Mouse (Mus musculus): Measurements from ENCODE around the gene Nup155. TPM values are rescaled to one million over a fixed set of nuclear protein-coding genes. Genes with fewer than 3 reads are reported as not detected.

The Nup155 gene
- total RNA-seq, 1 experiment from 2014 or later: 29.6 TPM

DNA sequence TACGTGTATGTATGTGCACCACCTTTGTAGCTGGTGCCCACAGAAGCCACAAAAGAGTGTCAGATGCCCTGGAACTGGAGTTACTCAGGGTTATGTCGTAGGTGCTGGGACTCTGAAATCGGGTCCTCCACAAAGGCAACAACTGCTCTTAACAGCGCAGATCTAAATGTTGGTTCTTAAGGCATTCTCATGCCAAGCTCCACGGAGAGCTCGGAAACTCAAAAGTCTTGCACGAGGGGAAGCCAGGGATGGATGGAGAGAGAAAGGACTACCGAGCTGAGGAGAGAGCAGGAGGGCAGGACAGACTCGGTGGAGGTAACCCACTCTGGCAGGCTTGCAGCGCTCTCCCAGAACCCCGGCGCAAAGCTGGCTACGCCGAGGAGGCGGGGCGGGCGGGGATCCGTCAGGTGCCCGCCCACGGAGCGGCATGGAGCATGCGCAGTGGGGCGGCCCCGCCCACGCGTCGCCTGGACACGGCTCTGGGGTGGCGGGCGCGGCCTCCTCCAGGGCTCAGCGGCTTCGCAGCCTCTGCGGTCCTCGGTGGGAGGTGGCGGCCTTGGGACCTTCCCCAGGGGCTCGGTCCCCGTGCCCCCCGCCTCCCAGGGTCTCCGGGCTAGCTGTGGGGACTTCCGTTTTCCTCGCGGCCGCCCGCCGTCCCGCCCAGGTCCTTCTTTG is 59.7 kb downstream of the Nup155 start, which contains the start of gene Cplane1:
Gene Cplane1 (plus strand): TSS at position 516 of the 675 bp plus-strand sequence.
- peak; percentile 84 for ATAC-seq (replicated peaks; ENCODE audit: insufficient number of reproducible peaks, low FRiP score, low TSS enrichment, poor library complexity, severe bottlenecking)

DNA sequence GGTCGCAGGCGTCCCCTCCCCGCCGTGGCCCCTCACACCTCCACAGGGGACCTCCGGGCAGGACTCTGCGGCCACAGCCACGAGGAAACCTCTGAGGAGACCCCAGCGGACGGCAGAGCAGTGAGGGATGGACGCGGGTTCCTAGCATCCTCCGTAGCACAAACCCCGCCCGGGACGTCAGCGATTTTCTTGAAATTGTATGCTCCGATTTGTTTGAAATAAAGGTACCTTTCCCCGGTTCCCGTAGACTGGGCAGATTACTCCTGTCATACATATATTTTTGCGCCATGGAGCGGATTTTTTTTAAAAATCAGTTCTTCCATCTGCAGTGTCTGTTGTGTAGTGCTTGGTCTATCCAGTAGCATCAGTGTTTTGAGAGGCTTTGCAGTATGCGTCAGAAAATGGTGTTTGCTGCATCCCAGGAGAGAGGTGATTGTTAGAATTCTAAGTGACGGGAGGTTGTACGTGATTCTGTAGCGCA is 60.2 kb downstream of the Nup155 start:
- ATAC-seq (replicated peaks; ENCODE audit: insufficient number of reproducible peaks, low FRiP score, low TSS enrichment, poor library complexity, severe bottlenecking): peak; percentile 32; the same call in 1 of the 2 replicates

DNA sequence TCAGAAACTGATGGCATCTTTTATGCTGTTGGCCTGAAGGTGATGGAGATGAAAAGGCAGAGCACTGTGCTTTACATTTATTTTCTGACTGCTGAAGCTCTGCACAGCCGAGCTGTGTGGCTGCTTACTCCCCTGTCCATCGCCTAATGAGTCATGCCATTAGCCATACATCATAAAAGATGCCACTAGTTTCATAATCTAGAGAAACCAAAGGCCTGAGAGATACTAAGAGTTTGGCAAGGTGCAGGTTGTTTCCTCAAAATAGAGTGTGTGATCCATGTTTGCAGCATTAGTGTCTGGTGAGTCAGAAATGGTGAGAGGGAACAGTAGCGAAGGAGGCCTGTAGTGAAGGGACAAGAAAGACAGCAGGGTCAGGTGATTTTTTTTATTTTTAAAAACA is 80.5 kb downstream of the Nup155 start:
- no peak for ATAC-seq (replicated peaks; ENCODE audit: insufficient number of reproducible peaks, low FRiP score, low TSS enrichment, poor library complexity, severe bottlenecking)

DNA sequence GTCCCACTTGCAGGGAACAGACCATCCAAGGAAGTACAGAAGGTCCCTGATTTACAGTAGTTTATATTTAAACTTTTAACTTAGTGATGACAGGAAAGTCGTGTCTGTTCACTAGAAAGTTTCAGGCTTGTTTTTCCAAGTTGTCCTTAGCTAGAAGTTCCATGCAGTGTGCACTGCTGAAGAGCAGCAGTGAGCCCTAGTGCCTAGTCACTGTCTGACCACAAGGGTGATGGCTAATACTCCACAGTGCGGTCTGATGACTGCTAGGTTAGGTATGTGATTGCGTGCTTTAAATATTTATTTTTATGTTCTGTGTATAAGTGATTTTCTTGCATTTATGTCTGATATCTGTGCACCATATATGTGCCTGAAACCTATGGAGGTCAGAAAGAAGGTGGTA is 81.4 kb downstream of the Nup155 start:
- ATAC-seq (replicated peaks; ENCODE audit: insufficient number of reproducible peaks, low FRiP score, low TSS enrichment, poor library complexity, severe bottlenecking): no peak

DNA sequence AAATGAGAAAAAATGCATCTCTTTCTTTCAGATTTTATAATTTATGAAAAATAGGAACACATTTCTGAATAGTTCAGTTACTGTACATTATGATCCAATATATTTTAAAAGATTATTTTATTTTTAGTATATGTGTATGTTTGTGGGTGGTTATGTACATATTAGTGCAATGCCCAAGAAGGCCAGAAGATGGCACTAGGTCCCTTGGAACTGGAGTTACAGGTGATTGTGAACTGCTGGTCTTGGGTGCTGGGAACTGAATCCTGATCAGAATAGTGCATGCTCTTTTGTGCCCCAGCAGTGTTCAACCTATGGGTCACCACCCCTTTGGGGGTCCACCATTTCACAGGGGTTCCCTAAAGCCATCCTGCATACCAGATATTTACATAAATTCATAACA is 91.2 kb downstream of the Nup155 start:
- ATAC-seq (replicated peaks; ENCODE audit: insufficient number of reproducible peaks, low FRiP score, low TSS enrichment, poor library complexity, severe bottlenecking): no peak

DNA sequence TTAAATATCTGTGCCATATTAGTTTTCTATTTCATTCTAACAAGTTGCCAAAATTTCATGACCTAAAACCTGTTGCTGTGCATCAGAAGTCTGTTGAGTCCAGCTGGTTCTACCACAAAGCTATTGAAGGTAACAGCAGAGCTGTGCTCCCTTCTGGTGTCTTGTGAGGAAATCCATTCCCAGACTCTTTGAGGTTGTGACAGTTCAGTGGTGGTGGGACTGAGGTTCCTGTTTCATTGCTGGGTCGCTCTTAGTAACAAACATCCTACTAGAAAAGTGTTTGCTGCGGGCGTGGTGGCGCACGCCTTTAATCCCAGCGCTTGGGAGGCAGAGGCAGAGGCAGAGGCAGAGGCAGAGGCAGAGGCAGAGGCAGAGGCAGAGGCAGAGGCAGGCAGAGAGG is 99.3 kb downstream of the Nup155 start:
- no peak for ATAC-seq (replicated peaks; ENCODE audit: insufficient number of reproducible peaks, low FRiP score, low TSS enrichment, poor library complexity, severe bottlenecking)

Other genes with a start within 250 kb of the Nup155 start
- gene Wdr70, start 10.1 kb upstream of the Nup155 start, total RNA-seq (2017): 38.1 to 46.0 TPM (median 42.8 TPM) in 3 replicates
- gene Cplane1, start 59.8 kb downstream of the Nup155 start, total RNA-seq (2017): 3.9 to 11.1 TPM (median 8.4 TPM) in 3 replicates